Mouse (Mus musculus) layer of hippocampus, adult 8-10 months (tissue): ENCODE data around the gene Dyrk3. TPM values are rescaled to one million over a fixed set of nuclear protein-coding genes. Genes with fewer than 3 reads are reported as not detected.

Experiments used
- DNase-seq, 2 experiments: peaks; one replicate each; pipeline ENCODE4 v3.0.0; 2022; ENCODE audit warnings: low spot score in 2 of 2
- total RNA-seq, 4 experiments: library from RNA; stranded (reverse); gene quantifications; 2 replicates each; pipeline ENCODE4 v1.2.4; 2022

Dyrk3 gene
- total RNA-seq, 4 experiments from 2014 or later: 13.5 to 17.6 (median 14.6) TPM

GRCm38 (mm10) chr1:131085957-131086739, 52.0 kb downstream of the Dyrk3 start:
- DNase-seq: no peak

GRCm38 (mm10) chr1:131085272-131085671, 52.9 kb downstream of the Dyrk3 start:
- no peak for DNase-seq

DNA sequence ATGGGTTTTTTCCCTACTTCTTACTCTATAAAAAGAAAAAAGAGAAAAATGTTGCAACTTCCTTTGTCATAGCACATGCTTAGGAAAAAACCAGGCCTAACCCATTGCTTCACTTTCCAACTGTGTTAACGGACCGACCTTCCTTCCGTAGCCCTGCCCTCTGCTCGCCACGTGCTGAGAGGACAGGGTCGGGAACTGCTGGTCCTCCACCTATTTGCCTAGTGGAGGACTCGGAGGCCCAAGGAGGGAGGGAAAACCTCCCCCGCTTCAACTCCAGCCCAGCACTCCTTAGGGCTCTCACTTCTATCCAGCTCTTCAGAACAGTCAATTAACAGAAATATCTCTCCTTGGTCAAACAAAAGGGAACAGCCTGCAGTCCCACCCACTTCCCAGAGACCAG, 53.9 kb downstream of the Dyrk3 start:
- no peak for DNase-seq

DNA sequence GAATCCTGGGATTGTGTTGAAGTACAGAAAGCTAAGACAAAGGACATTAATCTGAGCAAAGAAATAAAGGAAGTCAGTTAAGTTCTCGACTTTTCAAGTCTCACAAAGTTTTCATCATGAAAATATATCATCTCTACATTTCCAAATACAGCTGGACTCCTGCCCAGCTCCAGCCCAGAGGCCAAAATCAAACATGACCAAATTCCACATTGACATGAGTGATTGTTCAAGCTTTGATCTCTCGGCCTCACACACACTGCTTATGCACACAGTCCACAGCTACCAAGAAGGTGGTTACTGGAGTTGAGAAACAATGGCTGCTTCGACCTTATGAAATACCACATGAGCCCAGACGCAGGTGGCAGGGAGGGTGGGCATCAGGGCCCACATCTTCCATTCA, 54.5 kb downstream of the Dyrk3 start:
- no peak for DNase-seq

DNA sequence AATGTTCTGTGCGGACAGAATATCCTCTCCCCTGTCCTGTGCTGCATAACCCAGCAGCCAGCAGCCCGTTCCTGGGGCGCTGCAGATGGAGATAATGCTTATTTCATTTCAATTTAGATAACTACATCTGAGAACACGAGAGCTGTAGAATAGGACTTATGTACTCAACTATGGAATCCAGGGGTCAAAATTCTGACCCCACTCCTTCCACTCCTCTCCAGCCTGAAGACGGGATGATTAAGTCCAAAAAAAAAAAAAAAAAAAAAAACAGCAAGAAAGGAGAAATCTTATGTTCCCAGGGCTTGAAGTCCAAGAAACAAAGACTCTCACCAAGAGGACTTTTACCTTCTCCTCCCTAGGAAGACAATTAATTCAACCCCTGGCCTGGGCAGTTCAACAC, 55.0 kb downstream of the Dyrk3 start:
- no peak for DNase-seq

DNA sequence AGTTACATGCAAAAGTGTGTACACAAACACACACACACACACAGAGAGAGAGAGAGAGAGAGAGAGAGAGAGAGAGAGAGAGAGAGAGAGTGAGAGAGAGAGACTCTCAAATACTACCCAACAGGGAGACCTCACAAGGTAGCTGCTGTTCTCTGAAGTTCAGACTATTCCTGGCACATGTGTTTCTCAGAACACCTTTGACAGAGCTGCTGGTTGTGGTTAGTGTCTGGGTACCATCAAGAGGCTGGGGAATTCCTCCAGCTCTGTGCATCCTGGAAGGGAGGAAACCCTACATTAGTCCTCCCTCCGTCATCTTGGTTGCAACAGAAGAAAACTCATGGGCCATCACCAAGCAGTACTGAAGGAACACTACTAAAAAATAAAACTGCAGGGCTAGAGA, 57.5 kb downstream of the Dyrk3 start:
- no peak for DNase-seq

GRCm38 (mm10) chr1:131079762-131080161, 58.4 kb downstream of the Dyrk3 start:
- DNase-seq: no peak

GRCm38 (mm10) chr1:131078761-131079330, 59.3 kb downstream of the Dyrk3 start:
- peak; percentile 83 to 87 for DNase-seq

Other genes with a start within 250 kb of the Dyrk3 start
- gene Il20, start 226.9 kb downstream of the Dyrk3 start, total RNA-seq: not detected
- gene Il19, start 198.2 kb downstream of the Dyrk3 start, total RNA-seq: not detected
- gene Il10, start 118.5 kb downstream of the Dyrk3 start, total RNA-seq: not detected
- 10 to 100 TPM; 27.7 to 42.7 (median 35.3) TPM for gene Mapkapk2, start 40.5 kb downstream of the Dyrk3 start, total RNA-seq
- 10 to 100 TPM; 40.0 to 50.0 (median 46.8) TPM for gene Eif2d, start 14.8 kb upstream of the Dyrk3 start, total RNA-seq
- gene Rassf5, start 106.9 kb upstream of the Dyrk3 start, total RNA-seq: 10 to 100 TPM; 17.6 to 21.5 (median 18.6) TPM
- 1 to 10 TPM; 1.8 to 4.9 (median 3.4) TPM for gene Ikbke, start 141.3 kb upstream of the Dyrk3 start, total RNA-seq